Mouse (Mus musculus): ENCODE data around the gene Psme2. TPM values are rescaled to one million over a fixed set of nuclear protein-coding genes. Genes with fewer than 3 reads are reported as not detected.

Gene Psme2
- total and polyA plus RNA-seq, 3 experiments = 467 to 757 (median 684) TPM

DNA sequence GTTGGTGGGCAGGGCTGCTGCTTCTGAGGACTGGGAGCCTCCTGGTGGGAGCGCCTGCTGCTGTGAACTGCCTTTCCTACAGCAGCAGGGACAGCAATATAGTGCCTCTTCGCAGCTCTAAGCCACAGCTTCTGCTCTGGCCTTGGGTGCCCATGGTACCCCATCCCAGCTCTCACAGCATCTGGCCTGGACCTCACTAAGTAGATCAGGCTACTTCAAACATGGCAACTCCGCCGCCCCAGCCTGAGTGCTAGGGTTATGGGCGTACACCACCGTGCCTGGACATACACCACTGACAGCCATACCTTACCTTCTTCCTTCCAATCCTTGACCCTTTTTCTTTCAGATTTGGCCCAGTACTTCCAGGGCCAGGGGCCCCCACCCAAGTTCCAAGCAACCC, 17.4 kb upstream of the Psme2 start:
- no peak overlapping the region for H3K4me3 ChIP-seq (replicated peaks in 1 of 3; ENCODE audit: low read depth in 2 of 3, low read length in 2 of 3, poor library complexity in 1 of 3)
- H3K36me3 ChIP-seq (replicated peaks in 1 of 2; ENCODE audit: control insufficient read depth in 1 of 2, insufficient read depth in 1 of 2, low read length in 1 of 2) = peaks cover 35 to 57% of the 10 kb centered on the region in 2 experiments
- H3K27me3 ChIP-seq (replicated peaks) = no peaks in the 10 kb centered on the region
- no peaks in the 10 kb centered on the region for H3K79me2 ChIP-seq (replicated peaks; ENCODE audit: control insufficient read depth, extremely low read depth, insufficient read depth, poor library complexity, severe bottlenecking)
- in situ Hi-C loops (cut with MboI; ENCODE audit: low pct_ligation_motif_present, low pct_unique_long_range_greater_than_20kb, low sequenced_read_pairs) = no loop called here
- DNase-seq (ENCODE audit: extremely low read depth) = no peak
- H3K4me2 ChIP-seq (ENCODE audit: insufficient read depth, low read depth, poor library complexity, severe bottlenecking) = no peak overlapping the region
- peaks cover 4 to 20% of the 10 kb centered on the region in 2 experiments; a peak in 3 of 4 replicates for H3K4me1 ChIP-seq (ENCODE audit: control insufficient read depth in 1 of 2, insufficient read depth in 2 of 2)
- TF ChIP-seq SIN3A (IDR thresholded peaks at IDR 0.05; ENCODE audit: low read length) = no peak
- TF ChIP-seq ZC3H11A (IDR thresholded peaks at IDR 0.05; ENCODE audit: low read depth, low read length) = no peak
- TF ChIP-seq UBTF (IDR thresholded peaks at IDR 0.05; ENCODE audit: low read depth, low read length) = no peak
- TF ChIP-seq E2F4 (IDR thresholded peaks at IDR 0.05; ENCODE audit: insufficient replicate concordance, low read depth, low read length) = no peak
- TF ChIP-seq JUN (IDR thresholded peaks at IDR 0.05; ENCODE audit: insufficient read depth, low read depth, low read length) = no peak
- no peak for TF ChIP-seq MAZ (IDR thresholded peaks at IDR 0.05; ENCODE audit: low read depth, low read length)
- TF ChIP-seq EP300 (IDR thresholded peaks at IDR 0.05; ENCODE audit: low read length) = no peak
- no peak for TF ChIP-seq NELFE (IDR thresholded peaks at IDR 0.05; ENCODE audit: low read depth, low read length)
- TF ChIP-seq ELF1 (IDR thresholded peaks at IDR 0.05; ENCODE audit: low read depth, low read length) = no peak
- no peak overlapping the region for H3K27ac ChIP-seq (ENCODE audit: insufficient read depth, low read depth)
- H3K9ac ChIP-seq (ENCODE audit: insufficient read depth, low read depth) = no peak overlapping the region
- dilution Hi-C loops (cut with MboI; ENCODE audit: extremely low pct_ligation_motif_present, extremely low pct_unique_long_range_greater_than_20kb, low sequenced_read_pairs) = no loop called here
- no peaks in the 10 kb centered on the region for H3K9me3 ChIP-seq (replicated peaks; ENCODE audit: low read length)

DNA sequence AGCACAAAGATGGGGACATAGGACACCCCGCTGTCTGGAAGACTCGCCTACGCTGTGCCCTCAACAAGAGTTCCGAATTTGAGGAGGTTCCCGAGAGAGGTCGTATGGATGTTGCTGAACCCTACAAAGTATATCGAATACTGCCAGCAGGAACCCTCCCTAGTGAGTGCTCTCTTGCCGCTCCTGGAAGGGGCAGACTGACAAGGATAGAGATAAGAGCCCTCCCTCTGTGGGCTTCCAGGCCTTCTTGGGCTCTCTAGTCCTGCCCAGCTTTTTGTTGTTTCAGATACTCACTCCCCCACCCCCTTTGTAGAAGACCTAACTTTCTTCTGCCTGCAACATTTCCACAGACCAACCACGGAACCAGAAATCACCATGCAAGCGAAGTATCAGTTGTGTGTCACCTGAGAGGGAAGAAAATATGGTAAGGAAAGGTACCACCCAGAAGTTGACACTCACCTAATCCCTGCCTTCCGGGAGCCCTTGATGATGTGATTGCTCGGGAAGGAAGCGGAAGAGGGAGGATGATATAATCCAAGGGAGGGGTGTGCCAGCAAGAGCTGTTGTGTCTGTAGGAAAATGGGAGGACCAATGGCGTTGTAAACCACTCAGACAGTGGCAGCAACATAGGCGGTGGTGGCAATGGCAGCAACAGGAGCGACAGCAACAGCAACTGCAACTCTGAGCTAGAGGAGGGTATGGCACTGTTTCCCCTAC, 15.0 kb upstream of the Psme2 start:
- Histone ChIP-seq H3K27me3 (replicated peaks) (no peaks in the 10 kb centered on the region), H3K9me3 (replicated peaks; ENCODE audit: low read length) (no peaks in the 10 kb centered on the region), H3K36me3 (replicated peaks in 1 of 2; ENCODE audit: control insufficient read depth in 1 of 2, insufficient read depth in 1 of 2, low read length in 1 of 2) (peaks cover 56 to 79% of the 10 kb centered on the region in 2 experiments), H3K4me2 (ENCODE audit: insufficient read depth, low read depth, poor library complexity, severe bottlenecking) (no peak overlapping the region), H3K79me2 (replicated peaks; ENCODE audit: control insufficient read depth, extremely low read depth, insufficient read depth, poor library complexity, severe bottlenecking) (no peaks in the 10 kb centered on the region), H3K27ac (ENCODE audit: insufficient read depth, low read depth) (no peak overlapping the region), H3K9ac (ENCODE audit: insufficient read depth, low read depth) (no peak overlapping the region), H3K4me1 (ENCODE audit: control insufficient read depth in 1 of 2, insufficient read depth in 2 of 2) (peaks cover 4 to 32% of the 10 kb centered on the region in 2 experiments; a peak in 3 of 4 replicates), H3K4me3 (replicated peaks in 1 of 3; ENCODE audit: low read depth in 2 of 3, low read length in 2 of 3, poor library complexity in 1 of 3) (no peak overlapping the region)
- DNase-seq (ENCODE audit: extremely low read depth) = no peak
- dilution Hi-C loops (cut with MboI; ENCODE audit: extremely low pct_ligation_motif_present, extremely low pct_unique_long_range_greater_than_20kb, low sequenced_read_pairs) = no loop called here
- TF ChIP-seq EP300 (IDR thresholded peaks at IDR 0.05; ENCODE audit: low read length) = no peak
- TF ChIP-seq UBTF (IDR thresholded peaks at IDR 0.05; ENCODE audit: low read depth, low read length) = no peak
- TF ChIP-seq MAX (IDR thresholded peaks at IDR 0.05; ENCODE audit: low read length) = no peak
- no peak for TF ChIP-seq SIN3A (IDR thresholded peaks at IDR 0.05; ENCODE audit: low read length)
- no peak for TF ChIP-seq USF2 (conservative IDR thresholded peaks at IDR 0.05; ENCODE audit: low read depth, low read length)
- TF ChIP-seq TBP (conservative IDR thresholded peaks at IDR 0.05; ENCODE audit: low read depth, low read length) = no peak
- no peak for TF ChIP-seq ELF1 (IDR thresholded peaks at IDR 0.05; ENCODE audit: low read depth, low read length)
- no peak for TF ChIP-seq MYC (IDR thresholded peaks at IDR 0.05; ENCODE audit: low read depth, low read length)
- no peak for TF ChIP-seq JUN (IDR thresholded peaks at IDR 0.05; ENCODE audit: insufficient read depth, low read depth, low read length)
- TF ChIP-seq NRF1 (IDR thresholded peaks at IDR 0.05; ENCODE audit: low read depth, low read length) = no peak
- no peak for TF ChIP-seq HCFC1 (IDR thresholded peaks at IDR 0.05; ENCODE audit: low read depth, low read length)
- TF ChIP-seq POLR2A (IDR thresholded peaks at IDR 0.05; ENCODE audit: low read depth, low read length) = no peak
- no peak for TF ChIP-seq JUND (conservative IDR thresholded peaks at IDR 0.05; ENCODE audit: low read depth, low read length)
- TF ChIP-seq MEF2A (IDR thresholded peaks at IDR 0.05; ENCODE audit: borderline replicate concordance, low read depth, low read length) = no peak
- TF ChIP-seq ZNF384 (IDR thresholded peaks at IDR 0.05; ENCODE audit: low read depth, low read length) = no peak
- no peak for TF ChIP-seq MXI1 (IDR thresholded peaks at IDR 0.05; ENCODE audit: low read depth, low read length)
- no peak for TF ChIP-seq E2F4 (IDR thresholded peaks at IDR 0.05; ENCODE audit: insufficient replicate concordance, low read depth, low read length)
- TF ChIP-seq POLR2AphosphoS2 (IDR thresholded peaks at IDR 0.05; ENCODE audit: low read depth, low read length) = no peak
- no peak for TF ChIP-seq CHD1 (IDR thresholded peaks at IDR 0.05; ENCODE audit: low read depth, low read length)
- in situ Hi-C loops (cut with MboI; ENCODE audit: low pct_ligation_motif_present, low pct_unique_long_range_greater_than_20kb, low sequenced_read_pairs) = no loop called here
